Mouse (Mus musculus) hindbrain, embryonic 16.5 days (tissue): Measurements from ENCODE around the gene Slc15a1. TPM values are rescaled to one million over a fixed set of nuclear protein-coding genes. Genes with fewer than 3 reads are reported as not detected.

Experiments
- ATAC-seq: fragments of 200-750 bp; cut with Nextera tagmentation; 2 replicates; pipeline ENCODE4 v1.8.0; 2017; ENCODE audit warnings: moderate TSS enrichment, moderate library complexity
- H3K27ac ChIP-seq: fragments of 300-500 bp; sonication (generic); 2 replicates; pipeline ENCODE4 v1.5.1; 2014; ENCODE audit warnings: low read depth, mild to moderate bottlenecking, control low read depth, low read length, moderate library complexity
- H3K27me3 ChIP-seq: fragments of 300-500 bp; sonication (generic); replicated peaks from 2 replicates; pipeline ENCODE4 v1.6.1; 2014; ENCODE audit warnings: low read length; ENCODE audit not compliant: control insufficient read depth, insufficient read depth
- H3K36me3 ChIP-seq: fragments of 300-500 bp; sonication (generic); 2 replicates; pipeline ENCODE4 v1.6.1; 2014; ENCODE audit warnings: mild to moderate bottlenecking, low read length, moderate library complexity, mixed read lengths; ENCODE audit not compliant: control insufficient read depth, insufficient read depth
- H3K4me1 ChIP-seq: fragments of 300-500 bp; sonication (generic); 2 replicates; pipeline ENCODE4 v1.6.1; 2014; ENCODE audit warnings: low read depth, low read length; ENCODE audit not compliant: control insufficient read depth, insufficient read depth
- H3K4me2 ChIP-seq: fragments of 300-500 bp; sonication (generic); 2 replicates; pipeline ENCODE4 v1.6.1; 2014; ENCODE audit warnings: mild to moderate bottlenecking, low read length, control low read depth, moderate library complexity
- H3K4me3 ChIP-seq: fragments of 300-500 bp; sonication (generic); 2 replicates; pipeline ENCODE4 v1.5.1; 2014; ENCODE audit warnings: mild to moderate bottlenecking, low read length, control low read depth, moderate library complexity
- H3K9ac ChIP-seq: fragments of 300-500 bp; sonication (generic); 2 replicates; pipeline ENCODE4 v1.6.1; 2014; ENCODE audit warnings: low read depth, mild to moderate bottlenecking, control low read depth, low read length, moderate library complexity
- H3K9me3 ChIP-seq: fragments of 300-500 bp; sonication (generic); 2 replicates; pipeline ENCODE4 v1.6.1; 2014; ENCODE audit warnings: mild to moderate bottlenecking, low read length, moderate library complexity; ENCODE audit not compliant: control insufficient read depth
- WGBS: fragments of 180-500 bp; shearing (Covaris S2); extraction: QIAGEN DNeasy Blood & Tissue Kit; methylation state at CpG from one replicate; pipeline ENCODE4 v1.1.7; 2014; 5-methylcytosine and 5-hydroxymethylcytosine counted together
- polyA plus RNA-seq: library from polyadenylated mRNA; unstranded; fragments of >200 nt; fragmentation: Nextera tagmentation; extraction: Ambion mirVana; gene quantifications from 2 replicates; pipeline ENCODE4 v1.2.1, GENCODE M21; 2015

Gene Slc15a1
- polyA plus RNA-seq, 1 experiment from 2014 or later, result 0.09 TPM

DNA sequence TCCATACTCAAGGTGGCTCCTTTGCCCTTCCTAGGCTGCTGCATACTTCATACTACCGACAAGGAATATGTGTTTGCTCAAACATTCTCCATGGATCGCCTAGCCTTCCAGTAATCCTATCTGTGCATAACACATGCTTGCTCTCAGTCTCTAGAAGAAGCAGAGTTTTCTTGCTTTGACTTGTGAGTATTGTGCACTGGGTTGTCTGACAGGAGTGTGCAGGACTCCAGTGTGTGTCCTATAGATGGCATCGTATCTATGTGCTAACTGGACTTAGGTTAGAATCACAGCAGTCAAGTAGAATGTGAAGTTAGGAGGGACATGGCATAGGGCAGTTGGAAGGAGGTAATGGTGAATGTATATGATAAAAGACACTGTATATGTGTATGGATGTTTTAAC, 26.0 kb downstream of the Slc15a1 start:
- WGBS, result 94% methylated on average over 3 of the region's 3 CpGs
- no peaks in the 10 kb centered on the region for H3K9me3 ChIP-seq
- H3K4me1 ChIP-seq, result no peaks in the 10 kb centered on the region
- no peaks in the 10 kb centered on the region for H3K27me3 ChIP-seq
- no peak overlapping the region for H3K9ac ChIP-seq
- no peak overlapping the region for H3K27ac ChIP-seq
- H3K36me3 ChIP-seq, result no peaks in the 10 kb centered on the region
- no peak overlapping the region for H3K4me2 ChIP-seq
- no peak overlapping the region for H3K4me3 ChIP-seq
- ATAC-seq, result no peak

DNA sequence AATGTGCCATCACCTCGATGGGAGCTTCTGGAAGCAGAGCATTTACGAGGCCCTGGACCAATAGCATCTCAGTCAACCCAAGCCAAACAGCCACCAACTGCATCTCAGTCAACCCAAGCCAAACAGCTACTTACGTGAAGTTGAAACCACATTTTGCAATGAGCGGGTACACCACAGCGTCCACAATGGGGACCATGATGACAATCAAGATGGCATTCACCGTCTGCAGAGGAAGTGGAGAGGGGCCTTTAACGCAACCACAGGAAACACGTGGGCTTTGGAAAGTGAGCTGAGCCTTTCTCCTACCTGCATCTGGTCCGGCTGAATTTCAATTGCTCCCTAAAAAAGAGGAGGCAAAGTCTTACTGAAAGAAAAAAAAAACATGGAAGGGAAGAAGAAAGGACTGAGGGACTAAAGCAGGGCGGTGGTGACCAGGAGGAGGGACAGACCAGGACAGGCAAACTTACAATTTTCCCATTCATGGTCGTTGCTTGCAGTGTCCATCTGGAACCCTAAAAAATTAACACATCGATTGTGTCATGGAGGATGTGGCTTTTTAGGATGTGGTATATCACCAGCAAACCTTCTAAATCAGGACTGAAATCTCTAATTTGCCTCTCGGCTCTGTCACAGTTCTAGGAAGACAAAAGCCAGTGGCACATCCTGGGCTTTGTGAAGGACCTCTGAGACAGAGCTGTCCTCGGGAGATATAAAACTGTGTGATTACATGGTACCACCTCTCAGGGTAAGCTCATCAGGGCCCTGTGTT, 26.9 kb downstream of the Slc15a1 start:
- H3K36me3 ChIP-seq, result no peaks in the 10 kb centered on the region
- H3K4me1 ChIP-seq, result no peaks in the 10 kb centered on the region
- 88% methylated on average over 14 of the region's 14 CpGs for WGBS
- no peaks in the 10 kb centered on the region for H3K9me3 ChIP-seq
- ATAC-seq, result no peak
- H3K9ac ChIP-seq, result no peak overlapping the region
- H3K4me3 ChIP-seq, result no peak overlapping the region
- no peak overlapping the region for H3K4me2 ChIP-seq
- no peaks in the 10 kb centered on the region for H3K27me3 ChIP-seq
- H3K27ac ChIP-seq, result no peak overlapping the region

DNA sequence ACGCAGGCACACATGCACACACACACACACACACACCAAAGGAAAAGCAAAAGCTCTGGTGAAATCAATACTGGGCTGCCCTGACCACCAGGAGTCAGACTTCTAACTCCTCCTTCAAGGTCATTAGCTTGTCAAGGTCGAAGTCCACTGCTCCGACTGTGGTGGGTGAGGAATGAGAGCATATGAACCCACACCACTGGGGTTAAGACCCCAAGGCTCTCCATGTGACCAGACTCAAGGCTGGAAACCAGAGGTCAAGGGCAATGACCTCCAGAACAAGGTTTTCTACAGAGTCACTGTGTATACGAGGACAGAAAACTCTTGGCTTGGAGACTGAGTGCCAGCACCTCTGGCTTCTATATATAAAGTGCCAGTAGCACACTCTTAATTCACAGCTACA, 31.2 kb downstream of the Slc15a1 start:
- Histone ChIP-seq H3K4me3 (no peak overlapping the region), H3K27me3 (no peaks in the 10 kb centered on the region), H3K36me3 (no peaks in the 10 kb centered on the region), H3K4me1 (no peaks in the 10 kb centered on the region), H3K9me3 (no peaks in the 10 kb centered on the region), H3K9ac (no peak overlapping the region), H3K4me2 (no peak overlapping the region), H3K27ac (no peak overlapping the region)
- 80% methylated on average over 4 of the region's 4 CpGs for WGBS
- ATAC-seq, result no peak

DNA sequence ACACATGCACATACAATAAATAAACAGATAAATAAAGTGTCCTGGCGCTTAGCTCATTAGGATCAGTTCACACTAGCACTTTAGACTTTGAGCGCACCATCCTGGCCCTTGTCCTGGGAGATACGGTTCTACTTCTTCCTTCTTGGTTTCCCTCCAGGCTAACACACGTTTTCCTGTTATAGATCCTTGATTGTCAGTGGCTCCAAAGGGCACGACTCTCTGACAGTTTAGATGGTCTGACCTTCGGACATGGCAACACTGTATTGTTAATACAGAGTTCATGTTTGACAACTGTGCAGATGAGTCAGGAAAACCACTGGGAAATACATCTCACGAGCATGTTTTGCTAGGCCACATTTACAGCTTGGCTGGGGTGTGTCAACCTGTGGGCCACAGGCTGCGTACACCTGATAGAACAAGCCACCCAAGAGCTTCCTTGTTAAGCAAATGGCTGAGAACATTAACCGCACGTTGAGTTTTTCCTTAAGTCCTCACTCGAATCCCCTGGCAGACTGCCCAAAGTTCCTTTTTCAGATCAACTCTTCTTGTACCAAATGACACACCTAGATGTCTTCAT, 33.4 kb downstream of the Slc15a1 start:
- Histone ChIP-seq H3K27ac (no peak overlapping the region), H3K9ac (no peak overlapping the region), H3K4me2 (no peak overlapping the region), H3K9me3 (no peaks in the 10 kb centered on the region; the same call in 1 of the 2 replicates), H3K4me3 (no peak overlapping the region), H3K36me3 (no peaks in the 10 kb centered on the region), H3K4me1 (no peaks in the 10 kb centered on the region), H3K27me3 (no peaks in the 10 kb centered on the region)
- no peak for ATAC-seq
- 81% methylated on average over 11 of the region's 11 CpGs for WGBS

DNA sequence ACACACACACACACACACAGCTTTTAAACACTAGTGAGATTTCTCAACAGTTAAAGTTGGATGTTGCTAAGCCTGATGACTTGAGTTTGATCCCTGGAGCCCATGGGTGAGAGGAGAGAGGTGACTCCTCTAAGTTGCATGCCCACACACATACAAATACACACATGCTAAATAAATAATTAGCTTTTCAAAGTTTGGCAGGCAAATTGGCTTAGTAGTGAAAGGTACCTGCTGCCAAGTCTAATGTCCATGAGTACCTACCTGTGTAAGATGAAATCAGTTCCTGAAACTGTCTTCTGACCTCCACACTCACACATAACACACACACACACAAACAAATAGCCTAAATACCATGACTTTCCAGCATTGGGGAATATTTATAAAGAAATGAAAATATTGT, 35.5 kb downstream of the Slc15a1 start:
- Histone ChIP-seq H3K36me3 (no peaks in the 10 kb centered on the region), H3K4me1 (no peaks in the 10 kb centered on the region), H3K9ac (no peak overlapping the region), H3K27me3 (no peaks in the 10 kb centered on the region), H3K9me3 (no peaks in the 10 kb centered on the region; the same call in 1 of the 2 replicates), H3K4me3 (no peak overlapping the region), H3K27ac (no peak overlapping the region), H3K4me2 (no peak overlapping the region)
- ATAC-seq, result no peak

DNA sequence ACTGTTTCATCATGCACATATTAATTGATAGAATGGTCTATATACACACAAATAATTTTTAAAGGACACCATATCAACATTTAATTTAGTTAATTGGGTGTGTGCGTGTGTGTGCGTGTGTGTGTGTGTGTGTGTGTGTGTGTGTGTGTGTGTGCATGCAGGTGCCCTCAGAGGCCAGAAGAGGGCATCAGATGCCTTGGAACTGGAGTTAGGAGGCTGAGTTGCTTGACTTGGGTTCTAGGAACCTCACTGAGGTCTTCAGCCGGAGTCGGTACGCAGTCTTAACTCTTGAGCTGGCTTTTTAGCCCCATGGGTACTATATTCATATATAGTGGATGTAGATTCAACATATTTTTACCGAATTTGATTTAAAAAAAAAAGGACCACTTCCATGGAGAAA, 37.4 kb downstream of the Slc15a1 start:
- H3K9ac ChIP-seq, result no peak overlapping the region
- H3K36me3 ChIP-seq, result no peaks in the 10 kb centered on the region
- ATAC-seq, result no peak
- no peaks in the 10 kb centered on the region; the same call in 1 of the 2 replicates for H3K9me3 ChIP-seq
- H3K4me1 ChIP-seq, result no peaks in the 10 kb centered on the region
- no peak overlapping the region for H3K4me2 ChIP-seq
- WGBS, result 94% methylated on average over 6 of the region's 6 CpGs
- H3K27ac ChIP-seq, result no peak overlapping the region
- no peak overlapping the region for H3K4me3 ChIP-seq
- no peaks in the 10 kb centered on the region for H3K27me3 ChIP-seq

DNA sequence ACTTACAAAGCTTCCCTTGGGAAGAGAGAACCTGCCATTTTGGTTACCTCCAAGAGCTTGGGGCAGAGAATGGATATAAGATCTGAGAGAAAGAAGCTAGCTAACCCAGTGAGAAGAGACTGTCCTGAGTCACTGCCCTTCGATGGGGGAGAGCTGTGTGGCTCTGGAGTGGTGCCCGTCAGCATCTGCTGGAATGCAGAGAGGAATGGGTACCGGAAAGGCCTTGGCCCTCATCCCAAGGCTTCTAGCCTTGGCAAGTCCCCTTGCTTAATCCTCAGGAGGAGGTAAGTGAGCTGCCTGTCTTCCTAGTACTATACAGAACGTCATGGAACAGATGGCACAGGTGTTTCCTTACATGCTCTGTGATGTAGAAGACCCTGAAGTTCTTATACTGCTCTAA, 38.6 kb downstream of the Slc15a1 start:
- H3K4me1 ChIP-seq, result no peaks in the 10 kb centered on the region
- no peak for ATAC-seq
- no peak overlapping the region for H3K4me2 ChIP-seq
- WGBS, result 76% methylated on average over 4 of the region's 4 CpGs
- H3K27me3 ChIP-seq, result no peaks in the 10 kb centered on the region
- no peaks in the 10 kb centered on the region; the same call in 1 of the 2 replicates for H3K9me3 ChIP-seq
- H3K4me3 ChIP-seq, result no peak overlapping the region
- no peaks in the 10 kb centered on the region for H3K36me3 ChIP-seq
- H3K9ac ChIP-seq, result no peak overlapping the region
- H3K27ac ChIP-seq, result no peak overlapping the region

DNA sequence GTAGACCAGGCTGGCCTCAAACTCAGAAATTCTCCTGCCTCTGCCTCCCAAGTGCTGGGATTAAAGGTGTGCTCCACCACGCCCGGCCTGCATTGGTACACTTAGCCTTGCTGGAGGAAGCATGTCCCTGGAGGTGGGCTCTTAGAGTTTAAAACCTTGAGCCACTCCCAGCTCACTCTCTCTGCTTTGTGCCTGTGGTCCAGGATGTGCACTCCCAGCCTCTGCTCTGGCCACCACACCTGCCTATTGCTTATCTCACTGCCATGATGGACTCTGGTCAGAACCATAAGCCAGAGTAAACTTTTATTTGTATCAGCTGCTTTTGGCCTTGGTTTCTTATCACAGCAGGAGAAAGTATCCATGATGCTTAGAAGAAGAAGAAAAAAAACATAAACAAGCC, 40.7 kb downstream of the Slc15a1 start:
- H3K9ac ChIP-seq, result no peak overlapping the region
- ATAC-seq, result no peak
- H3K27ac ChIP-seq, result no peak overlapping the region
- WGBS, result 98% methylated on average over 2 of the region's 2 CpGs
- H3K36me3 ChIP-seq, result no peaks in the 10 kb centered on the region
- no peaks in the 10 kb centered on the region for H3K27me3 ChIP-seq
- H3K4me2 ChIP-seq, result no peak overlapping the region
- no peaks in the 10 kb centered on the region; the same call in 1 of the 2 replicates for H3K9me3 ChIP-seq
- no peak overlapping the region for H3K4me3 ChIP-seq
- no peaks in the 10 kb centered on the region for H3K4me1 ChIP-seq

DNA sequence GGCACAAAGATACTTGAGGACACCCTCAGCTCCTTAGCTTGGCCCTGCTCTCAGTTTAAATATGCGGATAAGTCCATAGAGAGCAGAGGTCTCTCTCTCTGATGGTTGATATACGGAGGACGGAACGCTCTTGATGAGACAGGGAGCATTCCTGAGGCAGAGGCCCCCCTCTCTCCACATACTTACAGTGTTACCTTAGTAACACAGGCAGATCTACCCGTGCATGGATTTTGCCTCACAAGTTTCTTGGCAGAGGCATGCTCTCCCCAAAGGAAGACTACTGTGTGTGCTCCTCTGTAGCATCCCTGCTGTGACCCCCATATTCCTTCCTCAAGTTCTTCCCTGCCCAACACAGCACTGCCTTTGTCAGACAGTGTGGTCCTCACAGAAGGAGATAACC, 42.3 kb downstream of the Slc15a1 start:
- no peak overlapping the region for H3K4me2 ChIP-seq
- no peaks in the 10 kb centered on the region for H3K27me3 ChIP-seq
- WGBS, result 29% methylated on average over 5 of the region's 5 CpGs
- H3K9me3 ChIP-seq, result no peaks in the 10 kb centered on the region; the same call in 1 of the 2 replicates
- no peak overlapping the region for H3K27ac ChIP-seq
- H3K4me3 ChIP-seq, result no peak overlapping the region
- no peaks in the 10 kb centered on the region for H3K36me3 ChIP-seq
- H3K9ac ChIP-seq, result no peak overlapping the region
- no peak for ATAC-seq
- H3K4me1 ChIP-seq, result no peaks in the 10 kb centered on the region
